Mouse (Mus musculus): ENCODE data around the gene Mphosph10.

Gene Mphosph10

DNA sequence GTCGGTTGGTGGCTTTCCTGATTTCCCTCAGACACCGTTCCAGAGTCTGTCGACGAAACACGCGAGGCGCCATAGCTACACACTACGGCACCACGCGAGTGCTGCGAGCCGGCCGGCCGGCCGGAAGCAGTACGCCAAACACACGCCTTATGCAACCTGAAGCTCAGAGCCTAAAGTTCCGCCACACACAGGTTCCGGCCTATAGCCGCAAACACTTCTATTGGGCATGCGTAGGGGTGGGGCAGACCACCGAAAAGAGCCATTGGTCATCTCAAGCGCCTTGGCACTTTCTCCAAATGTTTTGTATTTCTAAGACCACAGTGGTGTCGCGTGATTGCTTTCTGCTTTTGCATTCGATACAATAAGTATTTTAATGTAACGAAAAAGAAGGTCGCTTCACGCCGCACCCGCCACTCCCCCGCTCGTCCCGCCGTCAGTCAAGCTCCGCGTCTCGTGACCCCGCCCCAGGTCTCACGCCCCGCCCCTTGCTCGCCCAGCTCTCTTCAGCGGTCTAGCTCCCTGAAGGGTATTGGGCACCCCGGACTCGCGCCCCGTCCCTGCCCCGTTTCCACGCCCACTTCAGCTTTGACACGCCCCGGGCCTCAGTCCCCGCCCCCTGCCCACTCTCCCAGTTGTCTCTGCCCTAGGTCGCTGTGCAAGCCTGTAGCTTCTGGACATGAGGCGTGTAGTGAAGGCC, at the start of gene Mphosph10, which contains the start of gene Mcee:
Mphosph10 (minus strand) TSS at position 147 of the 697 bp plus-strand sequence.
Mcee (plus strand) TSS at position 486 of the 697 bp plus-strand sequence.
- ATAC-seq (ENCODE audit: insufficient number of reproducible peaks, low FRiP score, low TSS enrichment): peak; percentile 93

- ATAC-seq (ENCODE audit: insufficient number of reproducible peaks, low FRiP score, low TSS enrichment): no peak
Measured at GRCm38 (mm10) chr7:64440519-64440918, 48.5 kb upstream of the Mphosph10 start.

GRCm38 (mm10) chr7:64439595-64440518, 47.8 kb upstream of the Mphosph10 start:
- no peak for ATAC-seq (ENCODE audit: insufficient number of reproducible peaks, low FRiP score, low TSS enrichment)

DNA sequence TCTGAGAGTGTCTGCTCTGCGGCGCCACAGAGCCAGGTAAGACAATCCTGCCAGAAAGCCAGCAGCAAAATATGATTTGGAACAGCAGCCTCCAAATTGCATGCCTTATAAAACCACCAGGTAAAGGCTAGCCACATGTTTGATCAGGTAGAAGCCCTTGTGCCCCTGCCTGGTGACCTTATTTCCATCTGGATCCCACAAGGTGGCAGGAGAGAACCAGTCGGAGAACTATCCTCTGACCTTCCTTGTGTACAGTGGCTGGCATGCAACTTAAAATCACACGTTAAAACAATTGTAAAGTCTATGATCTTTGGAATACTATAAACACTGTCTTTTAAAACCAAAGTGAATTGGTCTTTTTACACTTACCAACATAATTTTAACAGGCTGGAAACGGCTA, 32.8 kb upstream of the Mphosph10 start:
- peak; percentile 64; the same call in 1 of the 2 replicates for ATAC-seq (ENCODE audit: insufficient number of reproducible peaks, low FRiP score, low TSS enrichment)

- ATAC-seq (ENCODE audit: insufficient number of reproducible peaks, low FRiP score, low TSS enrichment): no peak
Measured at GRCm38 (mm10) chr7:64403989-64404388, 11.9 kb upstream of the Mphosph10 start.

DNA sequence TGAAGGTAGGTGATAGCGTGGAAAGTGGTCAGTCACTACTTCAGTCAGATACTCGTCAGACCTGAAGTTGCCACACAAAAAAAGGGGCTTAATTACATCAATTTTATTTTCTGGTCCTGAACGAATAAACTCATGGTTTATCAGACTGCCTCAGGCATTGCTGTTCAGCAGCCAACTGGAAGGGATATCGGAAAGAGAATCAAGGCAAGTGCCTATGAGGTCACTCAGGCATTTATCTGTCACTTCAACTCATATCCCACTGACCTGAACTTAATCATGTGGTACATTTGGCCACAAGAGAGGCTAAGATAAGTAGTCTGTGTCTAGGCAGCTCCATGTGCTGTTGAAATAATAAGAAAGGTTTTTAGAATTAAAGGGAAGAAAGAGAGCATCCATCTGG, 10.4 kb upstream of the Mphosph10 start:
- no peak for ATAC-seq (ENCODE audit: insufficient number of reproducible peaks, low FRiP score, low TSS enrichment)

DNA sequence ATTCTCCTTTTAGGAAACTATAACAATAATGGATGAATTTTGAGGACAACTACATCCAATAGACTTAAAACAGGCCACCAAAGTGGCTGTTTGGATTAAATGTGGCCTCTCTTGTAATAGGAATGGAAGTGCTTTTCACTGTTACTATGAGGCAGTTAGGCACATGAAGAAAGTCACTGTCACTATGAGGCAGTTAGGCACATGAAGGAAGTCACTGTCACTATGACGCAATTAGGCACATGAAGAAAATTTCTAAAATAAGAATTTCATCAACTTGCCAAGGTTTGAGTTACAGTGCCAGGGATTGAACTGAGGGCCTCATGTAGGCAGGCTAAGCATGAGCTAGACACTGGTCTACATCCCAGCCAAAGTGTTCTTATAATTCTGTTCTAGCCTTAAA, 8.7 kb upstream of the Mphosph10 start:
- ATAC-seq (ENCODE audit: insufficient number of reproducible peaks, low FRiP score, low TSS enrichment): no peak

GRCm38 (mm10) chr7:64392819-64393151, 717 bp upstream of the Mphosph10 start:
- no peak for ATAC-seq (ENCODE audit: insufficient number of reproducible peaks, low FRiP score, low TSS enrichment)

- ATAC-seq (ENCODE audit: insufficient number of reproducible peaks, low FRiP score, low TSS enrichment): no peak
Measured at GRCm38 (mm10) chr7:64391479-64391878, 589 bp downstream of the Mphosph10 start.

- peak; percentile 96 for ATAC-seq (ENCODE audit: insufficient number of reproducible peaks, low FRiP score, low TSS enrichment)
Measured at GRCm38 (mm10) chr7:64373830-64374562, 18.1 kb downstream of the Mphosph10 start, which contains the start of gene Fan1. Fan1 (minus strand) TSS chr7:64374095.

DNA sequence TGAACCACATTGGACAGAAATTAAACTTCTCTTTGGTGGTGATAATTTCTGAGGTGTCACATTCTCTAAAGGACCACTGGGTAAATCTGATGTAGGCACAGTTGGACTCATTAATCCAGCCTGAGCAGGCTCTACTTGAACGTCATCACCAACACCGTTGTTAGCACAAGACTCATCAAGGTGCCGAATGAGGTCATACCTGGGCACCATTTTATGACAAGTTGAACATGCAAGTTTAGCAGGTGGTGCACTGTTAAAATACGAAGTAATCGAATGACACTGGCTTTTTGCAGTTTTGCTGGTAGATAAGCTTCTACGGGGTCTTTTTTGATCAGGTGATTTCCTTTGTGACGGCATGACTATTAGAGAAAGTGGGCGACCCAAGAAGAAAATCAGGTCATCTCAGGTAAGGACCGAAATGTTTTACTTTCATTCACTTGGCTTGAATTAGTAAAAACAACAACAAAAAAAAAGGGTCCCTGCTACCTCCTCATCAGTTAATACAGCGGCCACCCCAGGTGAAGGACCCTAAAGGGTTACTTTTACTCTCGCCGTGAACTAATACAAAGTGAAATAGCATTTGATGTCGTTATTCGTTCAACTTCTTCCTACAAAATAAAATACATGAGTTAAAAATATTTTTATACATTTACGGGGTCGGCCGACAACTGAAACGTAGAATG, 18.8 kb downstream of the Mphosph10 start:
- ATAC-seq (ENCODE audit: insufficient number of reproducible peaks, low FRiP score, low TSS enrichment): no peak

- no peak for ATAC-seq (ENCODE audit: insufficient number of reproducible peaks, low FRiP score, low TSS enrichment)
Measured at GRCm38 (mm10) chr7:64371940-64372878, 19.9 kb downstream of the Mphosph10 start.

GRCm38 (mm10) chr7:64369841-64370240, 22.2 kb downstream of the Mphosph10 start:
- ATAC-seq (ENCODE audit: insufficient number of reproducible peaks, low FRiP score, low TSS enrichment): no peak

DNA sequence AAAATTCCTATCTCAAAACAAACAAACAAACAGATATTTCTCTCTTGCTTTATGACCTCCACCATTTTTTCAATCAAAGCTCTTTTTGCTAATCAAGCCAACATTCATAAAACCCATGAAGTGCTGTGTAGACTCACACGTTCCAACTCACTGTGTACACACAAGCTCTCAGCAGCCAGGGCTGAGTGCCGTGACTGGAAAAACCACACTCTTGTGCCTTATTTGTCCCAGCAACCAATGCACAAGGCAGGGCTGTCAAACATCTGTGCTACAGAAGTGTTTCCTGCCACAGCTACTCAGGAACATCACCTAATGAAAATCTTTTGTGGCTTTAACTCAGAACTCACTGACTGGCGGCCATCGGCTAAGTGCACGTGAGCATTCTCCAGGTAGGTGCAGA, 26.2 kb downstream of the Mphosph10 start:
- ATAC-seq (ENCODE audit: insufficient number of reproducible peaks, low FRiP score, low TSS enrichment): no peak

DNA sequence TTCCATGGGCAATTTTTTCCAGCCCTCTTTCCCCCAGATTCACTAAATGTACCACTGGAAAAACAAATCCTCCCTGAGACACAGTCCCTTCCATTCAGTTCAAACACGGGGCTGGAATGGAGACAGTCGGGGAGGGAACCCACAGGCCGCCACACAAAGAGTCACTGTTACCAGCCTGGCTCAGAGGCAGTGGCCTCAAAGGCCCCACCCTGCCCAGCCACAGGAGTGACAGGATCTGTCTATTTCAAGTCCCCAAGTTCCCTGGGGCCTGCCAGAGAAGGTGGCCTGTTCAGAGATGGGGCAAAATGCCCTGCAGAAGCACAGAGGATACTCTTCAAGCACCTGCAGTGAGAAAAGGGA, 31.5 kb downstream of the Mphosph10 start:
- ATAC-seq (ENCODE audit: insufficient number of reproducible peaks, low FRiP score, low TSS enrichment): 0 out of 2 replicates have a peak, but pooled peaks have one; percentile 20

DNA sequence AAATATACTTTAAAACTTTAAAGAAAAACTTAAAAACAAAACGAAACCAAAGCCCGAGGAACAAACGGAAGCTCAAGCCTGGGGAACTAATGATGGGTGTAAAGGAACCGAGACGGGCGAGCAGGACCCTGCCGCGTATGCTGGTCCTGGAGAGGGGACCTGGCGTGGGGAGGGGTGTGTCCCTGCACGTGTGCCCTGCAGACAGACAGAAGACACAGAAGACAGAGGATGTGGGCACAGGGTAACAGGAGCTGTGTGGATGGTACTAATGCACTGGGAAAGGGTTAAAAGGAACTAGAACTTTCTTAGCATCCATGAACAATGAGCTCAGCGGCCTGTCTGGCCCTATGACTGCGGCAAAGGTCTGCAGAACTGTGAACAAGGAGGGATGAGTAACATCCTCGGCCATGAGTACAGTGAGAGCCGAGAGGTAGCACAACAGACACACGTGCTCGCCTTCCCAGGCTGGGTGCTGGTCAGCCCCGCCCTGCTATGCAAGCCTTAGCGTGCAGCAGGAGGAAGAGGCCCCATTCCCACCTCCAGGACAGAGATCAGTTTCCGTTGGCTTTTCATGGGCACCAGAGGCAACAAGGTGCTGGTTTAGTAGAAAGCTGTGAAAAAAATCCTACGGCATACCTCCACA, 32.0 kb downstream of the Mphosph10 start:
- ATAC-seq (ENCODE audit: insufficient number of reproducible peaks, low FRiP score, low TSS enrichment): no peak

- no peak for ATAC-seq (ENCODE audit: insufficient number of reproducible peaks, low FRiP score, low TSS enrichment)
Measured at GRCm38 (mm10) chr7:64358666-64359065, 33.4 kb downstream of the Mphosph10 start.

DNA sequence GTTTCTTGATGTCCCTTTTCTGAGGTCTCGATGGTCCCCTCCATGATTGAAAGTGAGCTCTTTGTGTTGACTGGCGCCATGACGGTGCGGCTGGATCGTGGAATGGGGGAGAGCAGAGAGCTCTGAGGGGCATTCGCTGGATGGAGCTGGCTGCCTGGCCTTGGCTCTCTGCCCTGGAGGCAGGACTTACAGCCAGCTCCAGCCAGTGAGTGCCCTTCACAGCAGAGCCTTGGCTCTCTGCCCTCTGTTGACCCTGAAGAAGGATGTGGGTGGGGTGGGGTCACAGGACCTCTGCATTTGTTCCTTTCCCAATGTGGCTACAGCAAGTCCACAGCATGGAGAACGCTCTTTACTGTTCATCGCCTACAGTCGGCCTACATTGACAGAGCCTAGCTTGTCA, 34.7 kb downstream of the Mphosph10 start:
- no peak for ATAC-seq (ENCODE audit: insufficient number of reproducible peaks, low FRiP score, low TSS enrichment)

- ATAC-seq (ENCODE audit: insufficient number of reproducible peaks, low FRiP score, low TSS enrichment): no peak
Measured at GRCm38 (mm10) chr7:64356661-64357060, 35.4 kb downstream of the Mphosph10 start.
